Comparison of ENCODE assay signal across 8 mouse cellular contexts in genomic region chr17:47523211-47523682, GRCm38 (mm10). TPM values are rescaled to one million over a fixed set of nuclear protein-coding genes. Genes with fewer than 3 reads are reported as not detected.
DNase-seq lines count a peak whose midpoint lies in the region; ATAC-seq and TF ChIP-seq lines count a peak whose summit lies in the region.

No protein-coding gene starts in this region.

- H3K27ac ChIP-seq in kidney, embryonic 15.5 days = peak overlapping the region; percentile 96
- peak overlapping the region; percentile 95 for H3K27ac ChIP-seq in bone marrow, adult 2 months (ENCODE audit: control insufficient read depth, insufficient read depth, low read depth, low read length, poor library complexity)
- H3K27ac ChIP-seq in heart, embryonic 14.5 days (replicated peaks in 1 of 2; ENCODE audit: control insufficient read depth in 1 of 2, insufficient read depth in 1 of 2, low read depth in 2 of 2, low read length in 2 of 2) = peak overlapping the region; percentile 96 to 98
- H3K27ac ChIP-seq in liver, embryonic 15.5 days (replicated peaks) = peak overlapping the region; percentile 97

- H3K4me2 ChIP-seq in kidney, embryonic 15.5 days = no peak overlapping the region
- no peak overlapping the region for H3K4me2 ChIP-seq in heart, embryonic 14.5 days (ENCODE audit: low read length)
- peak overlapping the region; percentile 81 for H3K4me2 ChIP-seq in liver, embryonic 15.5 days

- no peak for TF ChIP-seq CTCF in bone marrow, adult 2 months (IDR thresholded peaks at IDR 0.05; ENCODE audit: control insufficient read depth, insufficient read depth, low read length)

- H3K9ac ChIP-seq in kidney, embryonic 15.5 days = no peak overlapping the region
- peak overlapping the region; percentile 72 for H3K9ac ChIP-seq in heart, embryonic 14.5 days (ENCODE audit: low read length)
- H3K9ac ChIP-seq in liver, embryonic 15.5 days = peak overlapping the region; percentile 66

- no peaks in the 10 kb centered on the region for H3K36me3 ChIP-seq in kidney, embryonic 15.5 days
- no peaks in the 10 kb centered on the region for H3K36me3 ChIP-seq in heart, embryonic 14.5 days (ENCODE audit: control insufficient read depth, insufficient read depth, low read length)
- H3K36me3 ChIP-seq in liver, embryonic 15.5 days (replicated peaks) = 0 out of 2 replicates have a peak, but pooled peaks cover 3% of the 10 kb centered on the region

- no peaks in the 10 kb centered on the region for H3K27me3 ChIP-seq in kidney, embryonic 15.5 days
- H3K27me3 ChIP-seq in heart, embryonic 14.5 days (ENCODE audit: control insufficient read depth, insufficient read depth, low read length) = no peaks in the 10 kb centered on the region
- no peaks in the 10 kb centered on the region for H3K27me3 ChIP-seq in liver, embryonic 15.5 days

- H3K4me3 ChIP-seq in kidney, embryonic 15.5 days (replicated peaks) = no peak overlapping the region
- H3K4me3 ChIP-seq in bone marrow, adult 2 months (replicated peaks; ENCODE audit: control insufficient read depth, low read depth, low read length) = peak overlapping the region; percentile 46
- no peak overlapping the region for H3K4me3 ChIP-seq in heart, embryonic 14.5 days (ENCODE audit: control insufficient read depth in 1 of 2, insufficient read depth in 1 of 2, low read depth in 1 of 2, low read length in 2 of 2)
- peak overlapping the region; percentile 28 for H3K4me3 ChIP-seq in liver, embryonic 15.5 days (replicated peaks)

- H3K9me3 ChIP-seq in kidney, embryonic 15.5 days (replicated peaks) = no peaks in the 10 kb centered on the region
- H3K9me3 ChIP-seq in heart, embryonic 14.5 days (ENCODE audit: control insufficient read depth, low read length) = no peaks in the 10 kb centered on the region
- no peaks in the 10 kb centered on the region for H3K9me3 ChIP-seq in liver, embryonic 15.5 days (replicated peaks)

- 60% methylated on average over 18 of the region's 18 CpGs for WGBS in kidney, embryonic 15.5 days
- 3% methylated on average over 18 of the region's 18 CpGs for WGBS in bone marrow, adult 2 months
- WGBS in heart, embryonic 14.5 days = 24% methylated on average over 18 of the region's 18 CpGs
- 10% methylated on average over 18 of the region's 18 CpGs for WGBS in liver, embryonic 15.5 days (ENCODE audit: insufficient replicate concordance)

- peak; percentile 58; the same call in 1 of the 2 replicates for TF ChIP-seq POLR2A in bone marrow, adult 2 months (IDR thresholded peaks at IDR 0.05; ENCODE audit: borderline replicate concordance, control insufficient read depth, low read depth, low read length)

- DNase-seq in kidney, adult 8-10 months = no peak
- peak; percentile 70 for DNase-seq in thymus, postnatal 14 days
- DNase-seq in natural killer cell, adult 2 months (ENCODE audit: low spot score in 2 of 2) = no peak

- ATAC-seq in kidney, embryonic 15.5 days (replicated peaks; ENCODE audit: low FRiP score) = no peak
- no peak for ATAC-seq in heart, embryonic 14.5 days (ENCODE audit: insufficient number of reproducible peaks, insufficient read depth, low FRiP score, low read depth)
- peak; percentile 64 for ATAC-seq in liver, embryonic 15.5 days (ENCODE audit: insufficient read depth)
- no peak for ATAC-seq in CD4-positive, CD25-positive, alpha-beta regulatory T cell, adult 4 months

- H3K4me1 ChIP-seq in kidney, embryonic 15.5 days = peaks cover 51% of the 10 kb centered on the region
- peaks cover 25% of the 10 kb centered on the region for H3K4me1 ChIP-seq in bone marrow, adult 2 months (ENCODE audit: control insufficient read depth, insufficient read depth, low read length)
- H3K4me1 ChIP-seq in heart, embryonic 14.5 days (ENCODE audit: control insufficient read depth in 2 of 2, insufficient read depth in 2 of 2, low read length in 2 of 2) = peaks cover 54 to 77% of the 10 kb centered on the region in 2 experiments
- peaks cover 94% of the 10 kb centered on the region for H3K4me1 ChIP-seq in liver, embryonic 15.5 days (replicated peaks)

RNA-seq across cellular contexts. Expression of gene Ccnd3, which starts 18.4 kb away (rescaled TPM):
- polyA plus RNA-seq in kidney, embryonic 15.5 days (2015; fragmentation: Nextera tagmentation; extraction: Ambion mirVana) = 272 and 294 TPM in 2 replicates
- 356 and 417 TPM in 2 replicates for polyA plus RNA-seq in bone marrow, adult 2 months (2011; ENCODE audit: insufficient read depth, insufficient read length, low replicate concordance, missing spikeins)
- polyA plus RNA-seq in heart, embryonic 14.5 days (2014; fragmentation: Nextera tagmentation; extraction: Ambion mirVana) = 466 and 469 TPM in 2 replicates
- 422 and 473 TPM in 2 replicates for polyA plus RNA-seq in liver, embryonic 15.5 days (2015; fragmentation: Nextera tagmentation; extraction: Ambion mirVana)
- polyA plus RNA-seq in CD4-positive, CD25-positive, alpha-beta regulatory T cell, adult 4 months (2017; shearing (Covaris generic)) = 100 to 1,000 TPM; 149 to 151 TPM

RNA-seq across cellular contexts. Expression of gene Taf8, which starts 21.2 kb away (rescaled TPM):
- polyA plus RNA-seq in kidney, embryonic 15.5 days (2015; fragmentation: Nextera tagmentation; extraction: Ambion mirVana) = 32.2 and 37.0 TPM in 2 replicates
- 15.6 and 32.2 TPM in 2 replicates for polyA plus RNA-seq in bone marrow, adult 2 months (2011; ENCODE audit: insufficient read depth, insufficient read length, low replicate concordance, missing spikeins)
- 16.2 and 16.8 TPM in 2 replicates for polyA plus RNA-seq in heart, embryonic 14.5 days (2014; fragmentation: Nextera tagmentation; extraction: Ambion mirVana)
- 14.7 and 15.2 TPM in 2 replicates for polyA plus RNA-seq in liver, embryonic 15.5 days (2015; fragmentation: Nextera tagmentation; extraction: Ambion mirVana)
- polyA plus RNA-seq in CD4-positive, CD25-positive, alpha-beta regulatory T cell, adult 4 months (2017; shearing (Covaris generic)) = 10 to 100 TPM; 61.1 to 95.4 TPM

Comparison
In these comparisons a context has a peak if more than half of its experiments do, and no peak if none do; other contexts are left out.
1. H3K4me3 ChIP-seq: peak in bone marrow, adult 2 months (single experiment) and liver, embryonic 15.5 days (single experiment); none in kidney, embryonic 15.5 days (single experiment) and heart, embryonic 14.5 days (0 of 2).
2. Peak in every context shown above with its lines, with median percentiles within 50 percentile points of each other: H3K27ac ChIP-seq.